Mouse (Mus musculus) cortical plate, adult 2 months (tissue): Measurements from ENCODE around the gene Vegfa.

Experiments
- CTCF ChIP-seq: fragments of 200-500 bp; IDR thresholded peaks from 2 replicates; pipeline ENCODE4 v1.5.1; 2011; ENCODE audit warnings: mild to moderate bottlenecking, control low read depth, low read length; ENCODE audit not compliant: insufficient read depth; ENCODE audit errors: extremely low read depth
- POLR2A ChIP-seq: fragments of 200-500 bp; IDR thresholded peaks from 2 replicates; pipeline ENCODE4 v1.6.1; 2011; ENCODE audit warnings: mild to moderate bottlenecking, low read length, control low read depth; ENCODE audit not compliant: insufficient read depth; ENCODE audit errors: extremely low read depth

DNA sequence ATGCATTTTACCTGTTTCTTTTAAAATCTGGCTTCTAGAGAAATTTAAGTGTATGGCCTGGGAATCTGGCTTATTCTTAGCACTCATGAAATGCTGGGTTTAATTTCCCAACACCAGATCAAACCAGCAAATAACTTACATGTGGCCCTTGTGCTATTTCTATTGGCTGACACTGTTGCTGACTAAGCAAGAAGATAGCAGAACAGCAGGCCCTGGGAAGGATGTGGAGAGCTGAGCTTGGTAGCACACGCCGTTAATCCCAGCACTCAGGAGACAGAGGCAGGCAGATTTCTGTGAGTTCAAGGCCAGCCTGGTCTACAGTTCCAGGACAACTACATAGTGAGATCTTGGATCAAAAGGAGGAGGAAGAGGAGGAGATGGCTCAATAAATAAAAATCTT, 17.2 kb downstream of the Vegfa start:
- no peak for TF ChIP-seq CTCF
- TF ChIP-seq POLR2A: no peak
